Mouse (Mus musculus) ES-Bruce4 (cell line): ENCODE data around the gene Plch1. TPM values are rescaled to one million over a fixed set of nuclear protein-coding genes. Genes with fewer than 3 reads are reported as not detected.
A peak's percentile ranks its signal among the peaks of the same experiment; 100 is the strongest.

Experiments
- H3K27ac ChIP-seq: 2 replicates; pipeline ENCODE4 v1.5.1; 2012; ENCODE audit warnings: low read length, inconsistent platforms; ENCODE audit not compliant: insufficient read depth
- H3K27me3 ChIP-seq: 2 replicates; pipeline ENCODE4 v1.6.1; 2012; ENCODE audit warnings: mild to moderate bottlenecking, low read length, inconsistent platforms; ENCODE audit not compliant: control insufficient read depth, poor library complexity, insufficient read depth, severe bottlenecking
- H3K36me3 ChIP-seq: 2 replicates; pipeline ENCODE4 v1.6.1; 2012; ENCODE audit warnings: inconsistent platforms, mild to moderate bottlenecking, low read length, moderate library complexity; ENCODE audit not compliant: control insufficient read depth, poor library complexity, insufficient read depth, severe bottlenecking
- H3K4me1 ChIP-seq: one replicate; pipeline ENCODE4 v1.8.1; 2011; ENCODE audit warnings: low read length; ENCODE audit not compliant: control insufficient read depth, insufficient read depth
- H3K4me3 ChIP-seq: 2 replicates; pipeline ENCODE4 v1.5.1; 2011; ENCODE audit warnings: low read depth, mild to moderate bottlenecking, low read length
- H3K9ac ChIP-seq: 2 replicates; pipeline ENCODE4 v1.6.1; 2012; ENCODE audit warnings: low read depth, mild to moderate bottlenecking, inconsistent platforms; ENCODE audit not compliant: poor library complexity, severe bottlenecking
- H3K9me3 ChIP-seq: replicated peaks from 2 replicates; pipeline ENCODE4 v1.6.1; 2012; ENCODE audit warnings: mild to moderate bottlenecking, low read length, inconsistent platforms; ENCODE audit not compliant: control insufficient read depth, poor library complexity, insufficient read depth, severe bottlenecking
- CTCF ChIP-seq: IDR thresholded peaks from one replicate; pipeline ENCODE4 v1.8.1; 2011; ENCODE audit warnings: low read depth, low read length
- EP300 ChIP-seq: IDR thresholded peaks from 2 replicates; pipeline ENCODE4 v1.6.1; 2011; ENCODE audit warnings: low read depth, low read length; ENCODE audit not compliant: insufficient read depth
- POLR2A ChIP-seq: IDR thresholded peaks from one replicate; pipeline ENCODE4 v1.8.1; 2011; ENCODE audit warnings: low read length; ENCODE audit not compliant: insufficient read depth
- polyA plus RNA-seq: library from polyadenylated mRNA; stranded (reverse); fragments of >200 nt; gene quantifications from 2 replicates; pipeline ENCODE4 v1.2.4, GENCODE M21; 2011; ENCODE audit warnings: low read depth; ENCODE audit not compliant: missing spikeins, insufficient read depth, insufficient read length

Gene Plch1
- polyA plus RNA-seq: 6.0 and 6.8 TPM in 2 replicates

DNA sequence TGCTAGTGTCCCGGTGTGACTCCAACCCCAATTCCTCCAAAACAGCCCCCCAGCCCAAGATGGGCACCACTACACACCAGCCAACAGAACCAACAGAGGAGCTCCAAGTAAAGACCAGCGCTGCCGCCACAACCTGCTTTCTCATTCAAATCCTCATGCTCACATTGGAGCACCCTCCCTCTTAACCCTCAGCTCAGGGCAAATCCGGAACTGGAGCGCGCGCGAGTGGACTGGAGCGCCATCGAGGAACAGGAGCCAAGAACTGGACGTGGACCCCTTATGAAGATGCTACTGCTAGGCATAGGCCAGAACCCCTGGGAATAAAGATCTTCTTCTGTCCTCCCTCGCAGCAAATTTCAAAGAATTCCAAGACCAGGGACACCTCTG lies at the start of gene Plch1:
Gene Plch1 (minus strand): TSS at position 164 of the 387 bp plus-strand sequence.
- H3K27ac ChIP-seq: no peak within 1 kb of the TSS
- H3K36me3 ChIP-seq: no peaks in the 10 kb centered on the region
- H3K4me3 ChIP-seq: peak within 1 kb of the TSS; percentile 88
- H3K4me1 ChIP-seq: no peaks in the 10 kb centered on the region
- no peaks in the 10 kb centered on the region; the same call in 1 of the 2 replicates for H3K27me3 ChIP-seq
- H3K9me3 ChIP-seq: no peaks in the 10 kb centered on the region
- TF ChIP-seq POLR2A (no peak), EP300 (peak; percentile 48; the same call in 1 of the 2 replicates)
- peak within 1 kb of the TSS; percentile 70 for H3K9ac ChIP-seq

DNA sequence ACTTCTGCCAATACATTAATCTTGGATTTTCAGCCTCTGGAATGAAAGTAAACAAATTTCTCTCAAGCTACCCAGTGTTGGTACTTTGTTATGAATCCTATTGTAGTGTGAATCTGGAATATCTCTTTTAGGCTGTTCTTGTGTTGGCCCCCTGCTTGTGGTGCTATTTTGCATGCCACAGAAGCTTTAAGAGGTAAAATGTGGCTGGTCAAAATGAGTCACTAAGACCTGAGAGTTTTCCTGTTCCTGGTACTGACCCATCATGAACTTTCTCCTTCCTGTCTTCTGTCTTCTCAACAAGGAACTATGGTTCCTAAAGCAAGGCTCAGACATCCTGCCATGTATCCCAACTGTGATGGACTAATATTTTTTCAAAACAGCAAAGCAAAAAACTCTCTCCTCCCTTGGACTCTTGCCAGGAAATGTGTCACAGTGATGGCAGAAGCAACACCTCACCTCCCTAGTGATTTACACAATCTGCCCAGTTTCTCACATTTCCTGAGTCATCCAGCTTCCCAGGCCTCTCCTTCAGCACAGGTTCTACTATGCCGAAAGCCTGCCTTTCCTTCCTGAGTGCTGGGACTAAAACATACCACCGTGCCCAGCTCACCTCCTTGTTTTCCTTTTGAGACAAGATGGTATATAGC lies 42.1 kb upstream of the Plch1 start:
- Histone ChIP-seq H3K27ac (no peak overlapping the region), H3K4me1 (no peaks in the 10 kb centered on the region), H3K4me3 (no peak overlapping the region), H3K36me3 (no peaks in the 10 kb centered on the region; the same call in 1 of the 2 replicates), H3K9me3 (no peaks in the 10 kb centered on the region), H3K9ac (no peak overlapping the region), H3K27me3 (no peaks in the 10 kb centered on the region)
- TF ChIP-seq POLR2A (no peak), CTCF (no peak), EP300 (no peak)

DNA sequence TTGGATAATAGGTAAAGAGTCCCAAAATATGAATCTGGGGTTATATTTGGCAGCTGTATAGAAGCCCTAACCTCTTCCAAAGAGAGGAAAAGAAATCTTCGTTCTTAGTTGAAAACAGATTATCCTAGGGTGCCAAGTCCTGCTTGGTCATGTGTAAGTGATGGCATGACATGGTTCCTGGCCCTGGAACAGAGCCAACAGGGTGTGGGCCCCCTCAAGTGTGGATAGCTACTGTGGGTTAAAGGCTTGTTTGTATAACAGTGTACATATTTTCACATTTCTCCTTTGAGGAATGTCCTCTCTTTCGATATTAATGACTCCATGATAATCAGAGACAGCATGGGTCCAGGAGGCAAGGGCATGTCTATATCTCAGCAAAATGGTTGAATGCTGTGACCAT lies 39.7 kb upstream of the Plch1 start:
- TF ChIP-seq EP300: no peak
- no peak for TF ChIP-seq POLR2A
- TF ChIP-seq CTCF: no peak
- H3K27me3 ChIP-seq: no peaks in the 10 kb centered on the region
- H3K9me3 ChIP-seq: no peaks in the 10 kb centered on the region
- no peak overlapping the region for H3K4me3 ChIP-seq
- no peak overlapping the region for H3K27ac ChIP-seq
- no peaks in the 10 kb centered on the region for H3K4me1 ChIP-seq
- no peak overlapping the region for H3K9ac ChIP-seq
- no peaks in the 10 kb centered on the region for H3K36me3 ChIP-seq

DNA sequence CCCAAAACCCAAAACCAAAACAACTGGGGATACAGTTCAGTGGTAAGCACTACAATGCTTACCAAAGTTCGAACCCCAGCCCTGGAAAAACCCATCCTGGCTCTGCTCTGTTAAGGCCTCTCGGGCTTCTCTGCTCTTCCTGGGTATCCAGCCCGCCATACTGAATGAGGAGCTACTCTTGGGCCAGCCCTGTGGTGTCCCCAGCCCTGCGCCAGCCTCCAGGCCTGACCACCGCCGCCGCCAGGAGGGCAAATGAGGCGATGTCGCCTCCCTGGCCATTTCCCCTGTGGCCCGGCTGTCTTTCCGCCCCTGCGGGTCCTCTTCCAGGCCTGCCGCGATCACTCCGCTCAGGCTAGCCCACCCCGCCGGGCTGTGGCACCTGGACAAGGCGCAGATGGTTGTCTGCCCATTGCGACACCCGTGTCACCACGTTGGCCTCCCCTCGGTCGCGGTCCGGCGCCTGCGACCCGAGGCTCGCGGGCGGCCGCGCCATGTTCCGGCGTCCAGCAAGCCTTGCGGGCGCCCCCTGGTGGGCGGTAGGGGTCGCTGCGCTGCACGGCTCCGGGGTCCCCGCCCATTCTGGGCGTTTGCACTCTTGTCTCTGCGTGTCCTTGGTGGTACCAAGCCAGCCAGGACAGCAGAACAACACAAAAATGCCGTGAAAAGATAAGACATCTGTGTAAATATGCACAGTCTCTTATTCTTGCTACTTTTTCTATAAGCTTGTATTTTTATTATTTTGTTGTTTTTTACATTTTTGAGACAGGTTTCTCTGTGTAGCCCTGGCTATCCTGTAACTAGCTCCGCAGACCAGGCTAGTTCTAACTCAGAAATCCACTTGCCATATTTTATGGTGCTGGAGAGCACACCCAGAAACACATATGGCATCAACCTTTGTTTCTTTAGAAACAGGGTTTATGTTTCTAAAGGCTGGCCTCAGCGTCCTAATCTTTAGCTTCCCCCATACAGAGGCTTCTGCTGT lies 29.9 kb upstream of the Plch1 start, which contains the start of gene E130311K13Rik:
Gene E130311K13Rik (minus strand): TSS at position 595 of the 982 bp plus-strand sequence.
- Histone ChIP-seq H3K36me3 (no peaks in the 10 kb centered on the region), H3K27ac (no peak within 1 kb of the TSS), H3K4me1 (no peaks in the 10 kb centered on the region), H3K4me3 (peak within 1 kb of the TSS; percentile 75), H3K9me3 (no peaks in the 10 kb centered on the region), H3K27me3 (no peaks in the 10 kb centered on the region), H3K9ac (peak within 1 kb of the TSS; percentile 68)
- TF ChIP-seq POLR2A: no peak
- peak; percentile 65 for TF ChIP-seq CTCF
- TF ChIP-seq EP300: no peak

DNA sequence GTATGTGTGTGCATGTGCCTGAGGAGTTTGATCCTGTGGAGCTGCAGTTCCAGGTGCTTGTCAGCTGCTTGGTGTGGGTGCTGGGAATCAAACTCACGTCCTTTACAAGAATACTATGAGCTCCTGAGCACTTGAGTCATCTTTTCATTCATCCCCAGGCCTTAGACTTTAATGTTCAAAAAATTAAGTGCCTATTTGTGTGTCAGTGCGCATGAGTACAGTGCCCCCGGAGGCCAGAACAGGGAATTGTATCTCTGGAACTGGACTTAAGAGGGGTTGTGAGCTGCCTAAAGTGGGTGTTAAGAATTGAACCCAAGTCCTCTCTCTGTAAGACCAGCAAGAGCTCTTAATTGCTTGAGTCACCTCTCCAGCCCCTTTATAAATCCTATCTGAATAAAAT lies 20.4 kb upstream of the Plch1 start:
- H3K4me1 ChIP-seq: no peaks in the 10 kb centered on the region
- no peak overlapping the region for H3K27ac ChIP-seq
- no peak overlapping the region for H3K9ac ChIP-seq
- H3K27me3 ChIP-seq: no peaks in the 10 kb centered on the region
- peak; percentile 22 for TF ChIP-seq CTCF
- TF ChIP-seq POLR2A: no peak
- TF ChIP-seq EP300: no peak
- no peaks in the 10 kb centered on the region for H3K36me3 ChIP-seq
- H3K4me3 ChIP-seq: no peak overlapping the region
- no peaks in the 10 kb centered on the region for H3K9me3 ChIP-seq
